Mouse (Mus musculus) limb, embryonic 15.5 days (tissue): ENCODE results near the gene Gm29609. TPM values are rescaled to one million over a fixed set of nuclear protein-coding genes. Genes with fewer than 3 reads are reported as not detected.
"Not testable (repeated sequence)": the region's sequence is repeated elsewhere in the genome, so short reads cannot be mapped to it uniquely, and the experiment has no call there.

Experiments used
- ATAC-seq: fragments of 200-750 bp; cut with Nextera tagmentation; 2 replicates; pipeline ENCODE4 v1.8.0; 2017; ENCODE audit warnings: low read depth, moderate TSS enrichment; ENCODE audit not compliant: insufficient number of reproducible peaks, low FRiP score, low TSS enrichment
- H3K27ac ChIP-seq: fragments of 300-500 bp; sonication (generic); 2 replicates; pipeline ENCODE4 v1.5.1; 2015; ENCODE audit warnings: moderate library complexity, mild to moderate bottlenecking, inconsistent platforms
- H3K27me3 ChIP-seq: fragments of 300-500 bp; sonication (generic); 2 replicates; pipeline ENCODE4 v1.6.1; 2015; ENCODE audit warnings: inconsistent platforms
- H3K36me3 ChIP-seq: fragments of 300-500 bp; sonication (generic); 2 replicates; pipeline ENCODE4 v1.6.1; 2015; ENCODE audit warnings: inconsistent platforms
- H3K4me1 ChIP-seq: fragments of 300-500 bp; sonication (generic); 2 replicates; pipeline ENCODE4 v1.6.1; 2015; ENCODE audit warnings: inconsistent platforms
- H3K4me2 ChIP-seq: fragments of 300-500 bp; sonication (generic); 2 replicates; pipeline ENCODE4 v1.6.1; 2015; ENCODE audit warnings: mild to moderate bottlenecking, inconsistent platforms
- H3K4me3 ChIP-seq: fragments of 300-500 bp; sonication (generic); 2 replicates; pipeline ENCODE4 v1.5.1; 2015; ENCODE audit warnings: mild to moderate bottlenecking, inconsistent platforms
- H3K9ac ChIP-seq: fragments of 300-500 bp; sonication (generic); 2 replicates; pipeline ENCODE4 v1.6.1; 2015; ENCODE audit warnings: inconsistent platforms
- H3K9me3 ChIP-seq: fragments of 300-500 bp; sonication (generic); 2 replicates; pipeline ENCODE4 v1.6.1; 2016; ENCODE audit warnings: inconsistent platforms
- WGBS: fragments of 180-500 bp; shearing (Covaris S2); methylation state at CpG from one replicate; pipeline ENCODE4 v1.1.7; 2015; 5-methylcytosine and 5-hydroxymethylcytosine counted together
- polyA plus RNA-seq: library from polyadenylated mRNA; unstranded; fragments of >200 nt; fragmentation: Nextera tagmentation; extraction: Ambion mirVana; gene quantifications from 2 replicates; pipeline ENCODE4 v1.2.1, GENCODE M21; 2015

Gm29609 gene
- polyA plus RNA-seq: 1.2 and 1.3 TPM in 2 replicates

DNA sequence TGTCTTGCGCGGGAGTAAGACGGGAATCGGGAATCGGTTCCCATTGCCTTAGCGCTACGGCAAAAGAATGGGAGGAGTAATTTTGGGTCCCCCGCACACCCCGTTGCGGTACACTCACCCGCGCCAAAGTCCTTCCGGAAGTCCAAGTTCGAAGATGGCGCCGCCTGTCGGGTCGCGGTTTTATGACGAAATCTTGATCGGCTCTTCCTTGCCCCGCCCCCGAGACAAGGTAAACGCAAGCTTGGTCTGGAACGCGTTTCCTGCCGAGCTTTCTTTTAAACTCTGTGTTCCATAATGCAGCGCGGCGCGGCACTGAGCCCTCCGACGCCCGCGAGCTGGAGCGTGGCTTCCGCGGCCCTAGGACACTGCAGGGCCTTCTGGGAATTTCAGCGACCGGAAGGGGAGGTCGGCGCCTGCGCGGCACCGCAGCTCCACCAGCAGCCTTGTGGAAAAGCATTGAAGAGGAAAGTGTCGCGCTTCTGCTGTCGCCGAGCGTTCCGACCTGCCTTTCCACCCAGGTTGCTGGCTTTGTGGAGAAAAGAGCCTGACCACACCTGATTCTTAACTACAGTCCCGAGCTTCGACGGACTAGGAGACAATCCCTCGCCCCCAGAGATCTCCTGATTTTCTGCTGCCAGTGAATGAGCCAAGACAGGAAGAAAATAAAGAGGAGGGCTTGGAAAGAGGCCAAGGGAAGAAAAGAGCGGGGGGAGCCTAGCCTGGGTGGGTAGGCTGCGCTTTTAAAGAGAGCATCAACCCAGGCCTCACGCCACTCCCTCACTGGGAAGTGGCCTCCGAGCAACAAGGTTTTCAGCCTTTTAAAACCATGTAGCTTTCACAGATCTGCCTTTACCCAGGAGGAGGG, at the start of gene Gm29609, which contains the start of gene Gtf3c2:
Gene Gm29609 (minus strand): TSS at position 146 of the 865 bp plus-strand sequence.
Gene Gtf3c2 (minus strand): TSS at position 379 of the 865 bp plus-strand sequence.
- under 1% methylated on average over 58 of the region's 59 CpGs for WGBS
- Histone ChIP-seq H3K4me1 (0 out of 2 replicates have a peak, but pooled peaks cover 4% of the 10 kb centered on the region), H3K9ac (peak within 1 kb of the TSS; percentile 61), H3K4me2 (peak within 1 kb of the TSS; percentile 78), H3K9me3 (no peaks in the 10 kb centered on the region), H3K36me3 (no peaks in the 10 kb centered on the region), H3K27me3 (no peaks in the 10 kb centered on the region), H3K4me3 (peak within 1 kb of the TSS; percentile 77), H3K27ac (peak within 1 kb of the TSS; percentile 98)
- ATAC-seq: peak; percentile 96

DNA sequence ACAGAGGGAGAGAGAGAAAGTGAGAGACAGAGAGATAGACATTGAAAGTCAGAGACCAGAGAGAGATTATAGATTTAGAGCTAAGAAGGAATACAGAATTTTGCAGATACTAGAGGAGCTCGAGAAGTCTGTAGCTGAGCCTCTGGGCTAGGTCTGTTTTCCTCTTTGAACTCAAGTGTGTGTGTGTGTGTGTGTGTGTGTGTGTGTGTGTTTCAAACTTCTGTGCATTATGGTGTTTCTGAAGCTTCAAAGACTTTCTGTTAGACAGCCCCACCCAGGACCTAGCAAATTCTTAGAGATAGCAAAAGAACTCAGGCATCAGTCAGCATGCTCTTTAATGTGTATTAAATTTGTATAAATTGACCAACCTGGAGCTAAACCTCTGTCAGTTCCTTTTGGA, 46.9 kb upstream of the Gm29609 start:
- no peak overlapping the region for H3K4me2 ChIP-seq
- WGBS: 58% methylated on average over 1 of the region's 1 CpGs

DNA sequence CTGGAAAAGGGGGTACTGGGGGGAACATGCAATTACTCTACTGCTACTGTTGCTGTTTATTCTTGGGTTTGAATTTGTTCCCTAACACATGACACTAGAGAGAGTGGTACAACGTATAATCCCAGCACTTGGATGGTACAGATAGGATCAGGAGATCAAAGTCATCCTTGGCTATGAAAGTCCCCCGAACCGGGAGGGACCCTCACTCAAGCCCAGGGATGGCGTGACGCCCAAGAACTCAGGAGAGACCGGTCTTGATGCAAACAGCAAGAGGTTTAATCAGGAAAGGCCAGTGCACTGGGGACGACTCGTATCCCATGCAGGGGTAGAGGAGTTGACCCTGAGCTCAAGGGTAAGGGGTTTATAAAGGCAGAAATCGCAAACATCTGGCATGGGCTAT, 43.0 kb upstream of the Gm29609 start:
- WGBS: 88% methylated on average over 9 of the region's 9 CpGs
- no peaks in the 10 kb centered on the region for H3K36me3 ChIP-seq
- H3K27ac ChIP-seq: no peak overlapping the region
- H3K27me3 ChIP-seq: no peaks in the 10 kb centered on the region
- H3K9ac ChIP-seq: no peak overlapping the region
- H3K4me1 ChIP-seq: peaks cover 16% of the 10 kb centered on the region; the same call in 1 of the 2 replicates
- ATAC-seq: no peak
- H3K4me2 ChIP-seq: no peak overlapping the region
- H3K9me3 ChIP-seq: no peaks in the 10 kb centered on the region
- no peak overlapping the region for H3K4me3 ChIP-seq

More for the DNA sequence above, 46.9 kb upstream of the Gm29609 start:
- Histone ChIP-seq H3K4me3 (no peak overlapping the region), H3K36me3 (no peaks in the 10 kb centered on the region), H3K27me3 (no peaks in the 10 kb centered on the region), H3K9me3 (no peaks in the 10 kb centered on the region), H3K4me1 (no peaks in the 10 kb centered on the region), H3K9ac (no peak overlapping the region), H3K27ac (no peak overlapping the region)
- no peak for ATAC-seq

DNA sequence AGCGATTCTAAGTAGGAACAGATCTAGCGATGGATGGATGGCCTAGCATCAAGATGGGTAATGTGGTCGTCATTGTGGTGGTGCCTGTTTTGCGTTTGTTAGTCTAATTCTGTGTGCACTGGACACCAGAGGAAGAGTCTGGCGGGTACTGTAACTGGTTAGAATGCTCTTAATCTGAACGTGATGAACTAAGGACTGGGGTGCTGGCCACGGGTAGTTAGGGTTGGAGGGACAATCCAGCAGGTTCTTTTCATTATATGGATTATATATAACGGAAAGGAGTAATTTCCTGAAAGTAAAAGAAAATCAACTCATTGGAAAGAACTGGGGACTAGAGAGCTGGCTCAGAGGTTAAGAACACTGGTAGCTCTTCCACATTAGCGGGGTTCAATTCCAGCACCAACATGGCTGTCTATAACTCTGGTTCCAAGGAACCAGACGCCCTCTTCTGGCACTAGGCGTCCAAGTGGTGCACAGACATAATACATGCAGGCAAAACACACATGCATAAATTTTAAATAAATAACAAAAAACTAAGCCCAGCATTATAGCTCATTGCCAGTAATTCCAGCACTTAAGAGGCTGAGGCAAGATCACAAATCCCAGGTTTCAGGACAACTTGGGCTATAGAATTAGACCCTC, 41.7 kb upstream of the Gm29609 start:
- Histone ChIP-seq H3K9me3 (no peaks in the 10 kb centered on the region), H3K27ac (peak overlapping the region; percentile 93), H3K9ac (peak overlapping the region; percentile 68), H3K4me3 (peak overlapping the region; percentile 99), H3K36me3 (no peaks in the 10 kb centered on the region), H3K4me1 (peaks cover 16% of the 10 kb centered on the region; the same call in 1 of the 2 replicates), H3K4me2 (peak overlapping the region; percentile 78), H3K27me3 (no peaks in the 10 kb centered on the region)
- 14% methylated on average over 11 of the region's 11 CpGs for WGBS
- no peak for ATAC-seq

DNA sequence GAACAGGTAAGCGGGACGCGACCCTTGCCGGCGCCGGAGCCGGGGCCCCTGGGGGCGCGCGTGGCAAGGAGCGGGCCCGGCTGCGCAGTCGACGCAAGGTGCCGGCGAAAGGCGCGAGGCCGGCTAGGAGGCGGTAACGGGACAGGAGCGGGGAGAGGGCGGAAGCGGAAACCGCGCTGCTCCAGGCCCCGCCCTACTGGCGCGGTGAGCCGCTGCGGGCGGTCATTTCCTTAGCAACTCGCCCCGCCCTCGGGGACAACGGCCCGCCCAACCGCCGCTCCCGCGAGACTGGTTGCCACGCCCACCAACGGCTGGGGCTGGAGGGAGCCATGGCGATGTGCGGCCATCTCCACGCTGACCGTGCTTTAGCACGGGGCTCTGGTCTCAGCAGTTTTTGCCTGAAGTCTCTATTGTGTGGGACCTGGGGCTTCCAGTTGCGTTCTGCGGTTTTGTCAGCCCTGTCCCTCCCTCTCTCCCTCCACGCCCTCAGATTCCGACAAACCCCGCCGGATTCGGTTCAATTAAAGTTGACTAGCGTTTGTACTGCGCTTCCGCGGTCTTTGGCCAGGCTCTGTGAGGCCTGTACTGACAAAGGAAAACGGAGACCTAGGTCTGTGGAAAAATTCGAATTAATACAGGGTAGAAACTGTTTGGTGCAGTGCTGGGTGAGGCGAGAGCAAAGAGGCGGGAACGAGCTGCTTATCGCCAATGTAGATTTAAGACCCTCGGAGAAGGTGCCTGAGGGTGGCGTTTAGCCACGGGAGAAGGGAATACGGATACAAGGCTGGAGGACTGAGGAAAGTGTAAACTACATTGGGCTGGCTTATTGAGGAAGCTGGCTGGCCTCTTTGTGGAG, 41.0 kb upstream of the Gm29609 start, which contains the start of gene Ppm1g:
Gene Ppm1g (minus strand): TSS at position 240 of the 856 bp plus-strand sequence.
- under 1% methylated on average over 70 of the region's 70 CpGs for WGBS
- Histone ChIP-seq H3K9ac (peak within 1 kb of the TSS; percentile 92), H3K36me3 (no peaks in the 10 kb centered on the region), H3K4me3 (peak within 1 kb of the TSS; percentile 99), H3K27ac (peak within 1 kb of the TSS; percentile 93), H3K4me1 (peaks cover 16% of the 10 kb centered on the region; the same call in 1 of the 2 replicates), H3K4me2 (peak within 1 kb of the TSS; percentile 78), H3K9me3 (no peaks in the 10 kb centered on the region), H3K27me3 (no peaks in the 10 kb centered on the region)
- peak; percentile 95 for ATAC-seq

DNA sequence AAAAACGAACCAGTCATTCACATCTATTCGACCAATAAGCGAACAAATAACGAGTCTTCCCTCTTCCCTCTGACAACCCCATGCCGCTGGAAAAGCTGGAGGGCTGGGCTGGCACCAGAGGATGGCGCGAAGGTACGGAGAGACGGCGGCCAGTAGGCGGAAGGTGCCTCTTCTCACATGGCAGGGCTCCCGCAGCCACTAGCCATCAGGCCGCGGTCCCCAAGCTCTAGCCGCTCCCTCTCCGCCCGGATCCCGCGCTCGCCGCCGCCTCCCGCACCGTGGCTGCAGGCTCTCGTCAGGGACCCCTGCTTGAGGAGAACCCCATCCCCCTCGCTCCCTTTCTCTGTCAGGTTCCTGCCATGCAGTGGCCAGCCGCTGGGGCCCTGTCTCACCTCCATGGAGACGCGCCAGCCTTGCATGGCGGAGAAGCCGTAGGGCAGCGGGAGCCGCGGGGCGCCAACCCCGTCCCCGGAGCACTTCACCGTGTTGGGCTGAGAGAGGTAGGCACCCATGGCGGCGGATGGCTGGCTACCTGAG, 40.3 kb upstream of the Gm29609 start:
- H3K4me3 ChIP-seq: peak overlapping the region; percentile 99
- H3K27me3 ChIP-seq: no peaks in the 10 kb centered on the region
- peak overlapping the region; percentile 92 for H3K9ac ChIP-seq
- peak overlapping the region; percentile 78 for H3K4me2 ChIP-seq
- H3K36me3 ChIP-seq: no peaks in the 10 kb centered on the region
- H3K9me3 ChIP-seq: no peaks in the 10 kb centered on the region
- ATAC-seq: peak; percentile 46
- peaks cover 16% of the 10 kb centered on the region; the same call in 1 of the 2 replicates for H3K4me1 ChIP-seq
- peak overlapping the region; percentile 93 for H3K27ac ChIP-seq
- WGBS: under 1% methylated on average over 40 of the region's 40 CpGs

DNA sequence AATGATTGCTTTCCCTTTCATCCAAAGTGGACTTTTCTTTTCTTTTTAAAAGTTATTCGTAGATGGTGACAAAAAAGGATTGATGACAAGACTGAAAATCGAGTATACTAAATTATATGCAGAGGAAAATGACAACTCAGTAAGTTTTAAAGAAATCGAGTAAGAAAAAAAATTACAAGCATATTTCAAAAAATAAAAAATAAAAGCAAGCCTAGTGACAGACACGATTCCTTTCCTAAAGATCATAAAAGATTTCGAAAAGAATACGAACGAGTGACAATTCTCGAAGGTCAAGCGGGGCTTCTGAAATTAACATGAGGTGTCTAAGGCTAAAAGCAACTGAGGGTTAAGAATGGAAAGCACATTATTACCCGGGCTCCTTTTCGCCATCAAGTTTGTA, 39.8 kb upstream of the Gm29609 start:
- peaks cover 16% of the 10 kb centered on the region; the same call in 1 of the 2 replicates for H3K4me1 ChIP-seq
- peak overlapping the region; percentile 92 for H3K9ac ChIP-seq
- peak overlapping the region; percentile 99 for H3K4me3 ChIP-seq
- no peaks in the 10 kb centered on the region for H3K27me3 ChIP-seq
- H3K36me3 ChIP-seq: 0 out of 2 replicates have a peak, but pooled peaks cover 2% of the 10 kb centered on the region
- H3K27ac ChIP-seq: peak overlapping the region; percentile 93
- peak overlapping the region; percentile 78 for H3K4me2 ChIP-seq
- no peak for ATAC-seq
- WGBS: 1% methylated on average over 11 of the region's 11 CpGs
- no peaks in the 10 kb centered on the region for H3K9me3 ChIP-seq

DNA sequence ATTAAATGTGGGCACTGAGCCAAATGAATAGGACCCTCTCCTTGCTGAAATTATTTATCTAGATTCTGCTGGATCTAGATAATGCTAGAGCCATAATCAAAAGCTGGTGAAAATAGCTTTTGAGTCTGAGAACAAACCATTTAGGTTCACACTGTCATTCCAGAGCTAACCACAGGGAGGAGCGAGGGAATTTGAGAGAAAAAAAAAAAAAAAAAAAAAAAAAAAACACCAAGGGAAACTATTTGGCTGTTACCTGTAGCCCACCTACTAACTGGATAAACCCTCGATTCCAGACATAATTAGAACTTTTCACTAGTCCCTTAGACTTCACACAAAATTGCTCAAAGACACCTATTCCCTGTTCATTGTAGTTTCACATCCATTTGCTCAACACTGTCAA, 39.4 kb upstream of the Gm29609 start:
- no peak for ATAC-seq
- H3K36me3 ChIP-seq: 0 out of 2 replicates have a peak, but pooled peaks cover 2% of the 10 kb centered on the region
- H3K4me1 ChIP-seq: peaks cover 16% of the 10 kb centered on the region; the same call in 1 of the 2 replicates
- H3K4me3 ChIP-seq: peak overlapping the region; percentile 99
- no peaks in the 10 kb centered on the region for H3K27me3 ChIP-seq
- H3K4me2 ChIP-seq: peak overlapping the region; percentile 78
- H3K9me3 ChIP-seq: no peaks in the 10 kb centered on the region
- H3K27ac ChIP-seq: no peak overlapping the region
- no peak overlapping the region for H3K9ac ChIP-seq
- 0% methylated on average over 2 of the region's 2 CpGs for WGBS

DNA sequence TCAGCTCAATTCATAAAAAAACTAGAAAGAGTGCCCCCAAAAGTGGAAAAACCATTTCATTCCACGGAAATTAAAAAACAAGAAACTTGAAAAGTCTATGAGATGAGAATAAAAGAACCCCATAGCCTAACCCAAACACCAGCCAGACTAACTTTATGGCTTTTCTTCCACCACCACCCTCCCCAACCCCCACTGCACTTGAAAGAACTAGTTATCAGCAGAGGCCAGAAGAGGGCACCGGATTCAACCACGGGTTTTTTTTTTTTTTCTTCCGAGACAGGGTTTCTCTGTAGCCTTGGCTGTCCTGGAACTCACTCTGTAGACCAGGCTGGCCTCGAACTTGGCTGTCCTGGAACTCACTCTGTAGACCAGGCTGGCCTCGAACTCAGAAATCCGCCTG, 38.6 kb upstream of the Gm29609 start:
- Histone ChIP-seq H3K9ac (no peak overlapping the region), H3K9me3 (no peaks in the 10 kb centered on the region), H3K27ac (no peak overlapping the region), H3K4me3 (no peak overlapping the region), H3K4me2 (no peak overlapping the region), H3K27me3 (no peaks in the 10 kb centered on the region), H3K4me1 (peaks cover 16% of the 10 kb centered on the region; the same call in 1 of the 2 replicates), H3K36me3 (0 out of 2 replicates have a peak, but pooled peaks cover 2% of the 10 kb centered on the region)
- WGBS: 63% methylated on average over 7 of the region's 7 CpGs
- ATAC-seq: no peak

DNA sequence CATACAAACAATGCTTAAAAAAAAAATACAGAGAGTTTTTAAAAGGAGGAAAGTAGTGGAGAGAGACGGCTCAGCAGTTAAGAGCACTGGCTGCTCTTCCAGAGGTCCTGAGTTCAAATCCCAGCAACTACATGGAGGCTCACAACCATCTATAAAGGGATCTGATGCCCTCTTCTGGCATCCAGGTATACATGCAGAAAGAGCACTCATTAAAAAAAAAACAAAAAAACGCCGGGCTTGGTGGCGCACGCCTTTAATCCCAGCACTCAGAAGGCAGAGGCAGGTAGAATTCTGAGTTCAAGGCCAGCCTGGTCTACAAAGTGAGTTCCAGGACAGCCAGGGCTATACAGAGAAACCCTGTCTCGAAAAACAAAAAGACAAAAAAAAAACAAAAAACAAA, 36.8 kb upstream of the Gm29609 start:
- H3K9me3 ChIP-seq, H3K36me3 ChIP-seq, H3K4me3 ChIP-seq, H3K27ac ChIP-seq, H3K4me2 ChIP-seq, H3K27me3 ChIP-seq, H3K9ac ChIP-seq, ATAC-seq: not testable (repeated sequence)
- peaks cover 16% of the 10 kb centered on the region; the same call in 1 of the 2 replicates for H3K4me1 ChIP-seq
- WGBS: 91% methylated on average over 6 of the region's 6 CpGs

DNA sequence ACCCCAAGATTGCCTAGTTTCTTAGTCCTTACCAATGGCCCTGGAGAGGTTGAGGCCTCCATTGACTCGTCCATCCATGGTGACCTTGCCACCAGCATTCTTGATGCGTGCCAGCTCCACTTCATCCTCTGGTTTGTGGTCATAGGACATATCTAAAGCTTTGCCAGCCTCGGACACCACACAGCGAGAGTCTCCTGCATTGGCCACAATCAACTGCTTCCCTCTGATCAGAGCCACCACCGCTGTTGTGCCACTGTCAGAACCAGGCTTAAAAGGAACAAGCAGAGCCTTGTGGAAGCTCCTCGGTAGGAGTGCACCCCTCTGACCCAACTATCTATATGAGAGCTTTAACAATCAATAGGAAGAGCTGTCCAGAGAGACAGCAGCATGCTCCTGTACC, 24.7 kb upstream of the Gm29609 start:
- Histone ChIP-seq H3K27ac (no peak overlapping the region), H3K36me3 (peaks cover 62% of the 10 kb centered on the region), H3K9ac (no peak overlapping the region), H3K27me3 (no peaks in the 10 kb centered on the region), H3K4me2 (no peak overlapping the region), H3K9me3 (peaks cover 5% of the 10 kb centered on the region; the same call in 1 of the 2 replicates), H3K4me1 (peaks cover 27% of the 10 kb centered on the region), H3K4me3 (no peak overlapping the region)
- no peak for ATAC-seq
- 90% methylated on average over 6 of the region's 6 CpGs for WGBS
